Mouse (Mus musculus): ENCODE results near the gene Ap2m1. TPM values are rescaled to one million over a fixed set of nuclear protein-coding genes. Genes with fewer than 3 reads are reported as not detected.

Ap2m1 gene
- polyA plus RNA-seq, 1 experiment from 2014 or later = 332 TPM

GRCm38 (mm10) chr16:20491301-20491700 lies 44.0 kb upstream of the Ap2m1 start:
- ATAC-seq (ENCODE audit: low FRiP score, low TSS enrichment) (no peak), DNase-seq (ENCODE audit: low spot score) (no peak)
- H3K4me1 ChIP-seq (replicated peaks; ENCODE audit: control insufficient read depth, insufficient read depth) = no peaks in the 10 kb centered on the region
- no peak overlapping the region for H3K4me2 ChIP-seq (replicated peaks; ENCODE audit: low read depth)
- H3K27me3 ChIP-seq (ENCODE audit: control insufficient read depth, insufficient read depth, low read length) = no peaks in the 10 kb centered on the region
- H3K27ac ChIP-seq (replicated peaks) = no peak overlapping the region
- no peaks in the 10 kb centered on the region for H3K36me3 ChIP-seq (ENCODE audit: control insufficient read depth, insufficient read depth, low read length)
- H3K4me3 ChIP-seq (ENCODE audit: low read depth, low read length) = no peak overlapping the region
- TF ChIP-seq EP300 (optimal IDR thresholded peaks at IDR 0.05) = no peak
- no peak for TF ChIP-seq CTCF (IDR thresholded peaks at IDR 0.05; ENCODE audit: low read depth)
- no peak overlapping the region for H3K9ac ChIP-seq (ENCODE audit: low read length)
- 63% methylated on average over 2 of the region's 2 CpGs for WGBS
- H3K9me3 ChIP-seq (ENCODE audit: control insufficient read depth, low read length) = no peaks in the 10 kb centered on the region

- TF ChIP-seq CTCF (IDR thresholded peaks at IDR 0.05; ENCODE audit: low read depth) (no peak), EP300 (optimal IDR thresholded peaks at IDR 0.05) (no peak)
- H3K4me3 ChIP-seq (ENCODE audit: low read depth, low read length) = no peak overlapping the region
- H3K9me3 ChIP-seq (ENCODE audit: control insufficient read depth, low read length) = no peaks in the 10 kb centered on the region
- ATAC-seq (ENCODE audit: low FRiP score, low TSS enrichment) (no peak), DNase-seq (ENCODE audit: low spot score) (no peak)
- no peak overlapping the region for H3K27ac ChIP-seq (replicated peaks)
- H3K9ac ChIP-seq (ENCODE audit: low read length) = no peak overlapping the region
- H3K4me2 ChIP-seq (replicated peaks; ENCODE audit: low read depth) = no peak overlapping the region
- H3K4me1 ChIP-seq (replicated peaks; ENCODE audit: control insufficient read depth, insufficient read depth) = no peaks in the 10 kb centered on the region
- H3K36me3 ChIP-seq (ENCODE audit: control insufficient read depth, insufficient read depth, low read length) = no peaks in the 10 kb centered on the region
- no peaks in the 10 kb centered on the region for H3K27me3 ChIP-seq (ENCODE audit: control insufficient read depth, insufficient read depth, low read length)
- WGBS = 79% methylated on average over 2 of the region's 2 CpGs
Observed at GRCm38 (mm10) chr16:20493452-20493851, 41.8 kb upstream of the Ap2m1 start.

- peak; percentile 89 for TF ChIP-seq CTCF (IDR thresholded peaks at IDR 0.05; ENCODE audit: low read depth)
- no peak for TF ChIP-seq EP300 (optimal IDR thresholded peaks at IDR 0.05)
- Histone ChIP-seq H3K36me3 (ENCODE audit: control insufficient read depth, insufficient read depth, low read length) (peaks cover 8% of the 10 kb centered on the region; the same call in 1 of the 2 replicates), H3K9me3 (ENCODE audit: control insufficient read depth, low read length) (no peaks in the 10 kb centered on the region), H3K4me2 (replicated peaks; ENCODE audit: low read depth) (peak overlapping the region; percentile 56), H3K27me3 (ENCODE audit: control insufficient read depth, insufficient read depth, low read length) (no peaks in the 10 kb centered on the region), H3K9ac (ENCODE audit: low read length) (peak overlapping the region; percentile 47), H3K4me3 (ENCODE audit: low read depth, low read length) (peak overlapping the region; percentile 31), H3K27ac (replicated peaks) (peak overlapping the region; percentile 63; the same call in 1 of the 2 replicates), H3K4me1 (replicated peaks; ENCODE audit: control insufficient read depth, insufficient read depth) (no peaks in the 10 kb centered on the region; the same call in 1 of the 2 replicates)
- ATAC-seq (ENCODE audit: low FRiP score, low TSS enrichment) (peak; percentile 71), DNase-seq (ENCODE audit: low spot score) (peak; percentile 62)
- WGBS = 17% methylated on average over 25 of the region's 25 CpGs
Observed at GRCm38 (mm10) chr16:20496671-20497600, 38.3 kb upstream of the Ap2m1 start.

- 8% methylated on average over 16 of the region's 16 CpGs for WGBS
- Histone ChIP-seq H3K4me2 (replicated peaks; ENCODE audit: low read depth) (peak overlapping the region; percentile 76), H3K9ac (ENCODE audit: low read length) (peak overlapping the region; percentile 91; the same call in 1 of the 2 replicates), H3K4me1 (replicated peaks; ENCODE audit: control insufficient read depth, insufficient read depth) (no peaks in the 10 kb centered on the region; the same call in 1 of the 2 replicates), H3K27ac (replicated peaks) (peak overlapping the region; percentile 85), H3K36me3 (ENCODE audit: control insufficient read depth, insufficient read depth, low read length) (peaks cover 18% of the 10 kb centered on the region), H3K9me3 (ENCODE audit: control insufficient read depth, low read length) (no peaks in the 10 kb centered on the region), H3K27me3 (ENCODE audit: control insufficient read depth, insufficient read depth, low read length) (no peaks in the 10 kb centered on the region), H3K4me3 (ENCODE audit: low read depth, low read length) (peak overlapping the region; percentile 85)
- ATAC-seq (ENCODE audit: low FRiP score, low TSS enrichment) (no peak), DNase-seq (ENCODE audit: low spot score) (no peak)
- TF ChIP-seq EP300 (optimal IDR thresholded peaks at IDR 0.05) (no peak), CTCF (IDR thresholded peaks at IDR 0.05; ENCODE audit: low read depth) (no peak)
Observed at GRCm38 (mm10) chr16:20497980-20498676, 37.1 kb upstream of the Ap2m1 start.

GRCm38 (mm10) chr16:20498677-20499475 lies 36.4 kb upstream of the Ap2m1 start, which contains the start of gene Eif2b5:
Gene Eif2b5 (plus strand): TSS chr16:20498817.
- no peaks in the 10 kb centered on the region for H3K9me3 ChIP-seq (ENCODE audit: control insufficient read depth, low read length)
- H3K4me1 ChIP-seq (replicated peaks; ENCODE audit: control insufficient read depth, insufficient read depth) = no peaks in the 10 kb centered on the region; the same call in 1 of the 2 replicates
- H3K36me3 ChIP-seq (ENCODE audit: control insufficient read depth, insufficient read depth, low read length) = peaks cover 18% of the 10 kb centered on the region
- under 1% methylated on average over 49 of the region's 49 CpGs for WGBS
- H3K27me3 ChIP-seq (ENCODE audit: control insufficient read depth, insufficient read depth, low read length) = no peaks in the 10 kb centered on the region
- peak within 1 kb of the TSS; percentile 85 for H3K4me3 ChIP-seq (ENCODE audit: low read depth, low read length)
- peak within 1 kb of the TSS; percentile 85 for H3K27ac ChIP-seq (replicated peaks)
- TF ChIP-seq CTCF (IDR thresholded peaks at IDR 0.05; ENCODE audit: low read depth) = peak; percentile 29; the same call in 1 of the 2 replicates
- TF ChIP-seq EP300 (optimal IDR thresholded peaks at IDR 0.05) = no peak
- peak within 1 kb of the TSS; percentile 76 for H3K4me2 ChIP-seq (replicated peaks; ENCODE audit: low read depth)
- peak; percentile 94 for ATAC-seq (ENCODE audit: low FRiP score, low TSS enrichment)
- peak within 1 kb of the TSS; percentile 91 for H3K9ac ChIP-seq (ENCODE audit: low read length)
- peak; percentile 94 for DNase-seq (ENCODE audit: low spot score)

All from stomach, postnatal 0 days (tissue).